Mouse (Mus musculus) embryo, embryonic 10 days (tissue): ENCODE results near the gene Igfbp7.

Experiments
- DNase-seq: peaks from one replicate; pipeline ENCODE4 v3.0.0-alpha.2; 2015; ENCODE audit warnings: low spot score

The Igfbp7 gene

DNA sequence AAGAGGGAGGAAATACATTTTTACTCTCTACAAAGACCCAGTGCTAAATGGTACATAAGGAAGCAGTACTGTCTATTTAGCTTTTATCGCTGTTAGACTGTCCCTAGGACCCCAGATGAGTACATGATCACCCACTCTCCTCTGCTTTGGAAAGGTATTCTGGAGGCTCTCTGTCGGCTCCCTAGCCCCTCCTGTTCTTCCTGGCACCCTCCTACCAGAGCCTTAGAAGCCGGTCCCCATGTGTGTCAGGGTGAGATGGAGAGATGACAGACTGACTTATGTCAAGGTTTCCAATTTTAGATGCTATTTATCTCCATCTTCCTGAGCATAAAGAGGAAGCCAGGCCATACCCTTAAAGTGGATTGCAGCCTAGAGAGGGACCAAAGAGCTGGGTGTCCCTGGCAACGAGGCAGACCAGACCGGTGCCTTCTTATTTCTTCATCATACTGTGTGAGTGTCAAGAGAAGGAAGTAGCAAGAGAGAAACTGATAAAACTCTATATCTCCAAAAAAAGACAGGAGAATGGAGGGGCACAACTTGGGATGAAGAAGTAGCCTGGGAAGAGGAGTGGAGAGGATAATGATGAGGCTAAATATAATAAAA, 2.3 kb downstream of the Igfbp7 start:
- no peak for DNase-seq

DNA sequence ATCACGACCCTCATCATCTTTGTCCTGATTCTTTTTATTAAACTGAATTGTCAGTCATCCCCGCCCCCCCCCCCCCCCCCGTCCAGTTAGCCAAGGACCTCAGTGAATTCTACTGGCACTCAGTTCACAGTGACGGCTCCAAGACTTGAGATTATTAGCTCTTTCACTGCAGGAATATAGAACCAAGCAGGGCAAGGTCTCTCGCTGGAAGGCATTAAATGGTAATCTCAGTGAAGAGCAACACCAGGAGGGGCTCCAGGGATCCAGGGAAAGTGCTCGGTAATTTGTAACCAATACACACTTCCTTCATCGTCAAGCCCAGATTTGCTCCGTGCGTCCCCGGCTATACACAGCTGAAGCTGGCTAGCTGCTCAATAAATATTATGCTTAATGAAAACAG, 2.9 kb downstream of the Igfbp7 start:
- DNase-seq = no peak

DNA sequence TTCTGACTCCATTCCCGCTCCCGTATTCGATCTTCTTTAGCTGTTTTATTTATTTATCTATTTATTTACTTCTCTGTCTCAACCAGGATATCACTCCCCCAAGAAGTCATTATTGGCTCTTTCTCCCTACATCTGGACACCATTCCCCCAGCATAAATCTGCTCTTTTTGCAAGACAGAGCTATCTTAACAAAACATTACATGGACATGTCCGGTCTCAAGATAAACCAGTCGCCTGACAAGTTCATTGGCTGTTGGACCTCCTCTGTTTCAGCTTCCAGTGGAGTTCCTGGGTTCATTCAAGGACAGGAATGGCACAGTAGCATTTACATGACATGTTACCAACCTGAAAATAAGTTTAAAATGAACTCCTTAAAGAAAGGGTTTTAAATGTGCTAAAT, 4.9 kb downstream of the Igfbp7 start:
- DNase-seq = no peak

- no peak for DNase-seq
These were observed 5.7 kb downstream of the Igfbp7 start for GRCm38 (mm10) chr5:77402137-77402536.

- no peak for DNase-seq
These were observed 7.0 kb downstream of the Igfbp7 start for GRCm38 (mm10) chr5:77400823-77401222.

- no peak for DNase-seq
These were observed 7.7 kb downstream of the Igfbp7 start for GRCm38 (mm10) chr5:77400151-77400550.

GRCm38 (mm10) chr5:77399076-77399475, 8.8 kb downstream of the Igfbp7 start:
- DNase-seq = no peak

- no peak for DNase-seq
These were observed 9.4 kb downstream of the Igfbp7 start for GRCm38 (mm10) chr5:77398285-77399057.

DNA sequence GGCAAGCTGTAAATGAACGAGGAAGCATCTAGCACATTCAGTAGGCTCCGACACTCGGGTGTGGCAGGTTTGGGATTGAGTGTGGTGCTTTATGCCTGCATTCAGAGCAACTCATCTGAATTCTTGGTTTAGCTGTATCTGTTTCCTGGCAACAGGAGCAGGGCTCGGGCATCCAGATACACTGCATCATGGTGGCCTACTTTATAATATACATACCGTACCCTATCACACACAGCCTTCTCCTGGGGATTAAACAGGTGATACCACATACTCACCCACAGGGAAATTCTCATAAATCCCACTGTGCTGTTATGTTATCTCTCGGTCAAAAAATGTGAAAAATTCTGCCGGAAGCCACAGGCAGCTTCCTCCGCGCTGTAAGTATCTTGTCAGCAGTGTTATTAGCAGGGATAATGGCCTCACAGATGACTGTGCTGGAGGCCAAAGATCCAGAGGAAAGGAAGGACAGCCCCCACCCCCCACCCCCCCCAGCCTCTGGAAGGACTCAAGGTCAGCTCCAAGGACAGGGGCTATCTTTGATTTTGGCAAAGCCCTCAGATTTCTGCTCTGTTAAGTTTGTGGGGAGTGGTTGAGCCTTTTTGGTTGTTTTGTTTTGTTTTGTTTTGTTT, 13.7 kb downstream of the Igfbp7 start:
- no peak for DNase-seq

DNA sequence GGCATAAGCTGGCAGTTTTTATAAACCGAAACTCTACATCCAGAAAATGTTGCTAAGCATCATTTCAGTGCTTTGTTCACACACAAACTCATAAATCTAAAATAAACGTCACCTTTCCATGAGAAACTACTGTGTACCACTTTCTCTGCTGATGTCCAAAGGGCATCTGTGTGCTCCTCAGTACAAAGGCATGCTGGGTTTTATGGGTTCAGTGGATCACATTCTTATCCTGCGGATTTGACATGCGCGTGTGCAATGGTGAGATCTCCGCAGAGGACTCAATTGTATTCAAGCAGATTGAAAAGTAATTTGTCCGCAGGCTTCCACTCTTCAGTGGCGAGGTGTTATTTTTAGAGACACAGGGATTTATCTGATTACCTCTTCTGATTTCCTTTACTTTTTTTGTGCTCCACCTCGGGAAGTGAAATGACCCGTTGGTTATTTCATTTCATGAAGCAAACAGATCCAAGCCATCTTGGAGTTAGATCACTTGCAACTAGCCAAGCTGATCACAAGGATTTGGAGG, 14.7 kb downstream of the Igfbp7 start:
- DNase-seq = no peak

DNA sequence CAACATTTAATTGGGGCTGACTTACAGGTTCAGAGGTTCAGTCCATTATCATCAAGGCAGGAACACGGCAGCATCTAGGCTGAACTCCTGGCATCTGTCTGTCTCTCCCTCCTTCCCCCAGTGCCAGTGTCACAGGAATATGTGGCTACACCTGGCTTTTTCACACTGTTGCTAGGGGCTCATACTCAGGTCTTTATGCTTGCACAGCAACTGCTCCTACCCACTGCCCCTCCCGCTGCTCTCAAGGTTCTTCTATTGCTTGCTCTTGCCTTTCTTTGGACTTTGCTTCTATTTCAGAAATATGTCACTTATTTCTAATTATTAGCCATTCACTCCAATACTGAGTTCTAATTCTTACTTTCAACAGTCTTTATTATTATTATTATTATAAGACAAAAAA, 17.6 kb downstream of the Igfbp7 start:
- DNase-seq = no peak

- DNase-seq = no peak
These were observed 19.5 kb downstream of the Igfbp7 start for GRCm38 (mm10) chr5:77388359-77388758.

- DNase-seq = no peak
These were observed 20.5 kb downstream of the Igfbp7 start for GRCm38 (mm10) chr5:77387414-77387704.

GRCm38 (mm10) chr5:77386596-77387413, 21.0 kb downstream of the Igfbp7 start:
- no peak for DNase-seq

DNA sequence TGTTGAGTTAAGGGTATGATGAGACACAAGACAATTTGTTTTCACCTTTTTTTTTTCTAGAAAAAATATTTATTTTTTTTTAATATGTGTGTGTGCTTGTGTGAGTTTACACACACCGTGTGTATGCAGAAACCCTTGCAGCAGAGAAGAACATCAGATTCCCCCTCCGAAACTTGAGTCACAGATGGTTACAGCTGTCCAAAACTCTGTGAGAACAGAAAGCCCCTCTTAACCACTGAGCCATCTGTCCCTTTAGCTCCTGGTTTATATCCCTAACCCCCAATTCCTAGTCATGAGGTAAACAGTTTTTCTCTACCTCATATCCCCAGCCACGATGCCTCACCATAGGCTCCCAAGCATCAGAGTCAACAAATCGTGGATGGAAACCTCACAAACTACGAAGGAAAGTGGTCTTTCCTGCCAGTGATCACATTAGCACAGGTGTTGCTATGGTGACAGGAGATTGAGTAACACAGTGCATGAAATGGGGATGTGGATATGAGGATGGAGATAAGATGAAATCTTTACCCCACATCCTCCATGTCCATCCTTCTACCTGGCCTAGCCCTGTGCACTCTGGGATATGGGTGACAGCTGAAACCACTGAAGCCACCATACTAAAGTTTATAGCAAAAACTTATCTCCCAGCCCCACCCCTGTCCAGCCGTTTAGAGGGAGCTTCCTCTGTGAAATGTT, 21.8 kb downstream of the Igfbp7 start:
- no peak for DNase-seq

- no peak for DNase-seq
These were observed 22.6 kb downstream of the Igfbp7 start for GRCm38 (mm10) chr5:77385221-77385620.

DNA sequence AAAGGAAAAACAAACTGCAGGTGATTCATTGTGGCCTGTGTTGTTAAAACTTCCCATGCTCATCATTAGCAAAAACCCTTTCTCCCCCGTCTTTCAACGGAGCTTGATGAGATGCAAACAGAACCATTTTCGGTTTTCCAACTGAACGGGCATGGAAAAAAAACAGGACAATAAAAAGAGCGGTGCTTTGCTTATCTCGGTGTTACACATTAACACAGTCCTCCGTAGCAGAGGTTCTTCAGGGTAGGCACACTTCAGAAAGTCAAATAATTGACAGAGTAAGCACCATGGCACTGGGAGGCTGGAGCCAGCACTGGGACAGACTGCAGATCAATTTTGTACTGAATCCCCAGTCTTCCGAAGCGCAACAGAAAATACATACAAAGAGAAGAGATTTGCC, 23.1 kb downstream of the Igfbp7 start:
- DNase-seq = no peak

GRCm38 (mm10) chr5:77383799-77384554, 23.9 kb downstream of the Igfbp7 start:
- no peak for DNase-seq

GRCm38 (mm10) chr5:77381686-77382085, 26.2 kb downstream of the Igfbp7 start:
- DNase-seq = no peak

- DNase-seq = no peak
These were observed 26.6 kb downstream of the Igfbp7 start for GRCm38 (mm10) chr5:77381283-77381682.

DNA sequence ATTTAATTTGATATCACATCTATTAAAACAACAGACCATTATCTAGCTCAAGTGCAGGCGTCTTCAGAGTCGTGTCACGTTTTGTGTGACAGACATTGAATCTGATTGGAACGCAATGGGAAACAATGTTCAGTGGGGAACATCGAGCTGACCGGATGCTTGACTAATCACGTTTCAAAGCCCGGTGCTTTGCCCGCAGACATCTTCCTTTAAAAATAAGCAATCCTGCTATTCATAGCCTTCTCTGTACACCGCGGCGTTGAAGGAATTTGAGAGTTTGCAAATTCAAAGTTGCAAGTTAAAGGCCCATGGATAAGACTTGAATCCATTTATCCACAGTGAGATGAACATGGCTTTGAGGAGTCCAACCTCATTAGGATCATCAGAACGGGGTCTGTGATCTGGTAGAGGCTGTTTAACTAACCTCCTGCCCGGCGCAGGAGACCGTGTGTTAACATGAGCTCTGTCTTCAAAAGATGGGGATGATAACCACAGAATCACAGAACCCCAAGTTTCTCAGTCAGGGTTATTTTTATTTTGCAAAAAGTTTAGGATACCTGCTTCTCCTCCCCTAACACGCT, 27.4 kb downstream of the Igfbp7 start:
- DNase-seq = no peak
